Mouse (Mus musculus) thymus, adult 2 months (tissue): ENCODE data around the gene Mpz.

Experiments
- CTCF ChIP-seq: fragments of 200-500 bp; IDR thresholded peaks from 2 replicates; pipeline ENCODE4 v1.5.1; 2012; ENCODE audit warnings: mild to moderate bottlenecking, control low read depth, low read length, moderate library complexity, borderline replicate concordance; ENCODE audit not compliant: control insufficient read depth, poor library complexity, insufficient read depth; ENCODE audit errors: extremely low read depth
- POLR2A ChIP-seq: fragments of 200-500 bp; IDR thresholded peaks from 2 replicates; pipeline ENCODE4 v1.6.1; 2012; ENCODE audit warnings: mild to moderate bottlenecking, low read length, control low read depth, moderate library complexity; ENCODE audit not compliant: control insufficient read depth, poor library complexity, insufficient read depth; ENCODE audit errors: extremely low read depth

GRCm38 (mm10) chr1:171113873-171114299 is 36.6 kb upstream of the Mpz start, which contains the start of gene Cfap126:
- no peak for TF ChIP-seq CTCF
- no peak for TF ChIP-seq POLR2A
